Mouse (Mus musculus) cerebellum, adult 11 months (tissue): ENCODE results near the gene Tmem53.

ENCODE experiments used
- DNase-seq: peaks from one replicate; pipeline ENCODE4 v3.0.0; 2022

Tmem53 gene

GRCm38 (mm10) chr4:117317701-117318190, 66.0 kb downstream of the Tmem53 start:
- DNase-seq: no peak
